Mouse (Mus musculus) thymus, adult 2 months (tissue): ENCODE measurements around the gene Hs3st3a1. TPM values are rescaled to one million over a fixed set of nuclear protein-coding genes. Genes with fewer than 3 reads are reported as not detected.

ENCODE experiments used
- DNase-seq: peaks from one replicate; pipeline ENCODE4 v3.0.0; 2021
- H3K27ac ChIP-seq: fragments of 200-500 bp; 2 replicates; pipeline ENCODE4 v1.5.1; 2012; ENCODE audit warnings: low read length, control low read depth; ENCODE audit not compliant: control insufficient read depth, insufficient read depth
- H3K27me3 ChIP-seq: fragments of 200-500 bp; 2 replicates; pipeline ENCODE4 v1.6.1; 2012; ENCODE audit warnings: mild to moderate bottlenecking, low read length, moderate library complexity, mixed read lengths; ENCODE audit not compliant: control insufficient read depth, insufficient read depth
- H3K36me3 ChIP-seq: fragments of 200-500 bp; 2 replicates; pipeline ENCODE4 v1.6.1; 2012; ENCODE audit warnings: mild to moderate bottlenecking, low read length, moderate library complexity; ENCODE audit not compliant: control insufficient read depth, insufficient read depth
- H3K4me1 ChIP-seq: fragments of 200-500 bp; replicated peaks from 2 replicates; pipeline ENCODE4 v1.6.1; 2012; ENCODE audit warnings: low read length; ENCODE audit not compliant: control insufficient read depth, insufficient read depth
- H3K4me3 ChIP-seq: fragments of 200-500 bp; 2 replicates; pipeline ENCODE4 v1.5.1; 2012; ENCODE audit warnings: mild to moderate bottlenecking, low read length, control low read depth, moderate library complexity; ENCODE audit not compliant: control insufficient read depth, insufficient read depth
- CTCF ChIP-seq: fragments of 200-500 bp; IDR thresholded peaks from 2 replicates; pipeline ENCODE4 v1.5.1; 2012; ENCODE audit warnings: mild to moderate bottlenecking, control low read depth, low read length, moderate library complexity, borderline replicate concordance; ENCODE audit not compliant: control insufficient read depth, poor library complexity, insufficient read depth; ENCODE audit errors: extremely low read depth
- POLR2A ChIP-seq: fragments of 200-500 bp; IDR thresholded peaks from 2 replicates; pipeline ENCODE4 v1.6.1; 2012; ENCODE audit warnings: mild to moderate bottlenecking, low read length, control low read depth, moderate library complexity; ENCODE audit not compliant: control insufficient read depth, poor library complexity, insufficient read depth; ENCODE audit errors: extremely low read depth
- WGBS: fragments of 180-500 bp; shearing (Covaris S2); methylation state at CpG from one replicate; pipeline ENCODE4 v1.1.7; 2018; 5-methylcytosine and 5-hydroxymethylcytosine counted together
- polyA plus RNA-seq: library from polyadenylated mRNA; depleted of rRNA; stranded (reverse); fragments of >200 nt; gene quantifications from 2 replicates; pipeline ENCODE4 v1.2.3, GENCODE M21; 2012

The Hs3st3a1 gene
- polyA plus RNA-seq, 1 experiment, result 0.89 TPM

DNA sequence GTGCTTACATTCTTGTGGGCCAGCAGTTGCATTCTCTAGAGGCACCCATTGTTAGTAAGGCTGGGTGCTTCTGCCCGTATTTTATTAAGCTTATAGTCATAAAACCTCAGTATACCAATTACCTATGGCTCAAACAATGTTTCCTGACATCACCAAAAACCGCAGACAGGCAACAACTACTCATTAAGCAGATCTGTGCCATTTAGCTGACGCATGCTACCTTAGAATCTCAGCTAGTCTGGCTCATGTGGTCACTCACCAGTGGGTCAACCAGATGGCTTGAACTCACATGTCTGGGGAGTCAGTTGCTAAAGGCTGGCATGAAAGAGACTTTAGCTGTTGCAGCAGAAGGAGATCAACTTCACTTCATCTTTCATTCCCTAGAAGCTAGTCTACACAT is 67.9 kb downstream of the Hs3st3a1 start:
- Histone ChIP-seq H3K27me3 (no peaks in the 10 kb centered on the region), H3K36me3 (no peaks in the 10 kb centered on the region), H3K4me1 (no peaks in the 10 kb centered on the region), H3K4me3 (no peak overlapping the region), H3K27ac (no peak overlapping the region)
- no peak for TF ChIP-seq CTCF
- no peak for TF ChIP-seq POLR2A
- WGBS, result 89% methylated on average over 3 of the region's 3 CpGs
- DNase-seq, result no peak

- no peaks in the 10 kb centered on the region for H3K36me3 ChIP-seq
- no peak for DNase-seq
- 89% methylated on average over 1 of the region's 1 CpGs for WGBS
- TF ChIP-seq POLR2A, result no peak
- TF ChIP-seq CTCF, result no peak
- no peak overlapping the region for H3K4me3 ChIP-seq
- no peaks in the 10 kb centered on the region for H3K4me1 ChIP-seq
- no peak overlapping the region for H3K27ac ChIP-seq
- no peaks in the 10 kb centered on the region for H3K27me3 ChIP-seq
Observed at GRCm38 (mm10) chr11:64505924-64506323, 70.8 kb downstream of the Hs3st3a1 start.

GRCm38 (mm10) chr11:64507024-64507423 is 71.9 kb downstream of the Hs3st3a1 start:
- no peak overlapping the region for H3K27ac ChIP-seq
- 90% methylated on average over 3 of the region's 3 CpGs for WGBS
- H3K4me1 ChIP-seq, result no peaks in the 10 kb centered on the region
- no peaks in the 10 kb centered on the region for H3K36me3 ChIP-seq
- H3K4me3 ChIP-seq, result no peak overlapping the region
- TF ChIP-seq POLR2A, result no peak
- no peak for TF ChIP-seq CTCF
- no peaks in the 10 kb centered on the region for H3K27me3 ChIP-seq
- no peak for DNase-seq

GRCm38 (mm10) chr11:64509106-64509505 is 74.0 kb downstream of the Hs3st3a1 start:
- H3K27ac ChIP-seq, result no peak overlapping the region
- no peaks in the 10 kb centered on the region for H3K4me1 ChIP-seq
- TF ChIP-seq POLR2A, result no peak
- TF ChIP-seq CTCF, result no peak
- no peaks in the 10 kb centered on the region for H3K36me3 ChIP-seq
- WGBS, result 93% methylated on average over 2 of the region's 2 CpGs
- DNase-seq, result no peak
- no peaks in the 10 kb centered on the region for H3K27me3 ChIP-seq
- no peak overlapping the region for H3K4me3 ChIP-seq

DNA sequence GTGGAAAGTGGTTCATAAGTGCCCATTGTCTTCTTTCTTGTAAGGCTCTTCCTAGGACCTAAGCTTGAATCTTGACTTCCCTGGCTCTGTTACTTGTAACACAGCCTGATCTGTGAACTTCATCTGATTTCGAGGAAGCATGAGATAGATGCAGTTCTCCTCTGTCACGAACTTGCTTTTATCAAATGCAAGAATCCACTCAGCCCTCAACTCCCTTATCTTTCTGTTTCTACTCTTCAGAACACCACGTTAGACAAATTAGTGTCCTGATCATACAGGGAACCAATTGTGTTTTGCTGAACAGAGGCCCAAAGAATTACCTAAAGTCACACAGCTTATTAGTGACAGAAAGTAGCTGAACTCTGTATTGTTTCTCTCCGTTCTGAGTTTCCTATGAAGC is 77.2 kb downstream of the Hs3st3a1 start:
- TF ChIP-seq CTCF (no peak), POLR2A (no peak)
- Histone ChIP-seq H3K27me3 (no peaks in the 10 kb centered on the region), H3K4me3 (no peak overlapping the region), H3K4me1 (no peaks in the 10 kb centered on the region), H3K36me3 (no peaks in the 10 kb centered on the region), H3K27ac (no peak overlapping the region)
- no peak for DNase-seq
- WGBS, result 86% methylated on average over 4 of the region's 4 CpGs

DNA sequence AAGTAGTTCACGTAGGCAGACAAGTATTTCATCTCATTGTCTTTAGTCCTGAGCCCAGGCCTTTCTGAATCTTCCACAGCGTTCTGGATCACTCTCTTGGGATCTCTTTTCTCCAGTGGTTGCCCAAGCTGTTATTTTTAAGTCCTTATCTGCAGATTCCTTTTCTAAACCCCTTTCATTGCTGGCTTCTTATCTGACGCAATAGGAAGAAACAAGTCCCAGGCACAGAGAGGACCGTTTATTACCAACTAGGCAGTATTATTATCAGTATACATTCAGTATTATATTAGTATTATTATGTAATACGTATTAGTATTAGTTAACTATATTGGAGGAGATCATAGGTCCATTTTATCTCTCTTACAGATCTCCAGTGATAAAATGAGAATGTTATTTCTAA is 78.3 kb downstream of the Hs3st3a1 start:
- H3K27me3 ChIP-seq, result no peaks in the 10 kb centered on the region
- no peak overlapping the region for H3K27ac ChIP-seq
- TF ChIP-seq POLR2A (no peak), CTCF (no peak)
- H3K36me3 ChIP-seq, result no peaks in the 10 kb centered on the region
- 91% methylated on average over 5 of the region's 5 CpGs for WGBS
- DNase-seq, result no peak
- no peaks in the 10 kb centered on the region for H3K4me1 ChIP-seq
- H3K4me3 ChIP-seq, result no peak overlapping the region

GRCm38 (mm10) chr11:64516712-64517589 is 81.8 kb downstream of the Hs3st3a1 start:
- H3K36me3 ChIP-seq, result no peaks in the 10 kb centered on the region
- no peaks in the 10 kb centered on the region for H3K27me3 ChIP-seq
- WGBS, result 57% methylated on average over 9 of the region's 9 CpGs
- H3K4me3 ChIP-seq, result no peak overlapping the region
- H3K4me1 ChIP-seq, result no peaks in the 10 kb centered on the region
- H3K27ac ChIP-seq, result no peak overlapping the region
- no peak for DNase-seq
- TF ChIP-seq POLR2A, result no peak
- no peak for TF ChIP-seq CTCF
